Mouse (Mus musculus): ENCODE results near the gene Tmem170. TPM values are rescaled to one million over a fixed set of nuclear protein-coding genes. Genes with fewer than 3 reads are reported as not detected.

Tmem170 gene
- polyA plus RNA-seq, 1 experiment from 2014 or later: 4.5 TPM

- H3K27me3 ChIP-seq (ENCODE audit: control insufficient read depth, insufficient read depth, low read length): peaks cover 40% of the 10 kb centered on the region
These were observed 14.4 kb upstream of the Tmem170 start for GRCm38 (mm10) chr8:111890911-111891303.

GRCm38 (mm10) chr8:111889931-111890910, 13.7 kb upstream of the Tmem170 start:
- H3K4me2 ChIP-seq (ENCODE audit: low read length): peak overlapping the region; percentile 51
- H3K27ac ChIP-seq (replicated peaks in 1 of 2; ENCODE audit: control insufficient read depth in 1 of 2, insufficient read depth in 1 of 2, low read depth in 2 of 2, low read length in 2 of 2): no peak overlapping the region
- H3K4me1 ChIP-seq (ENCODE audit: control insufficient read depth in 2 of 2, insufficient read depth in 2 of 2, low read length in 2 of 2): peaks cover 5% of the 10 kb centered on the region in 2 experiments; a peak in 3 of 4 replicates
- no peak overlapping the region for H3K9ac ChIP-seq (ENCODE audit: low read length)
- H3K4me3 ChIP-seq (ENCODE audit: control insufficient read depth in 1 of 2, insufficient read depth in 1 of 2, low read depth in 1 of 2, low read length in 2 of 2): peak overlapping the region; percentile 7 to 28; a peak in 3 of 4 replicates
- WGBS: 12% methylated on average over 86 of the region's 86 CpGs
- no peak; the same call in 1 of the 2 replicates for ATAC-seq (ENCODE audit: insufficient number of reproducible peaks, insufficient read depth, low FRiP score, low read depth)
- H3K27me3 ChIP-seq (ENCODE audit: control insufficient read depth, insufficient read depth, low read length): peaks cover 40% of the 10 kb centered on the region
- H3K36me3 ChIP-seq (ENCODE audit: control insufficient read depth, insufficient read depth, low read length): no peaks in the 10 kb centered on the region
- H3K9me3 ChIP-seq (ENCODE audit: control insufficient read depth, low read length): no peaks in the 10 kb centered on the region

More at GRCm38 (mm10) chr8:111890911-111891303, 14.4 kb upstream of the Tmem170 start:
- Histone ChIP-seq H3K9me3 (ENCODE audit: control insufficient read depth, low read length) (no peaks in the 10 kb centered on the region), H3K4me2 (ENCODE audit: low read length) (no peak overlapping the region), H3K4me3 (ENCODE audit: control insufficient read depth in 1 of 2, insufficient read depth in 1 of 2, low read depth in 1 of 2, low read length in 2 of 2) (no peak overlapping the region), H3K9ac (ENCODE audit: low read length) (no peak overlapping the region), H3K27ac (replicated peaks in 1 of 2; ENCODE audit: control insufficient read depth in 1 of 2, insufficient read depth in 1 of 2, low read depth in 2 of 2, low read length in 2 of 2) (no peak overlapping the region), H3K36me3 (ENCODE audit: control insufficient read depth, insufficient read depth, low read length) (no peaks in the 10 kb centered on the region), H3K4me1 (ENCODE audit: control insufficient read depth in 2 of 2, insufficient read depth in 2 of 2, low read length in 2 of 2) (peaks cover 5% of the 10 kb centered on the region in 2 experiments; a peak in 3 of 4 replicates)
- WGBS: 53% methylated on average over 6 of the region's 6 CpGs
- ATAC-seq (ENCODE audit: insufficient number of reproducible peaks, insufficient read depth, low FRiP score, low read depth): no peak

GRCm38 (mm10) chr8:111888091-111888650, 11.6 kb upstream of the Tmem170 start:
- no peak overlapping the region for H3K9ac ChIP-seq (ENCODE audit: low read length)
- ATAC-seq (ENCODE audit: insufficient number of reproducible peaks, insufficient read depth, low FRiP score, low read depth): no peak
- H3K27me3 ChIP-seq (ENCODE audit: control insufficient read depth, insufficient read depth, low read length): peaks cover 40% of the 10 kb centered on the region
- WGBS: 23% methylated on average over 7 of the region's 7 CpGs
- no peaks in the 10 kb centered on the region for H3K36me3 ChIP-seq (ENCODE audit: control insufficient read depth, insufficient read depth, low read length)
- H3K27ac ChIP-seq (replicated peaks in 1 of 2; ENCODE audit: control insufficient read depth in 1 of 2, insufficient read depth in 1 of 2, low read depth in 2 of 2, low read length in 2 of 2): no peak overlapping the region
- H3K4me3 ChIP-seq (ENCODE audit: control insufficient read depth in 1 of 2, insufficient read depth in 1 of 2, low read depth in 1 of 2, low read length in 2 of 2): no peak overlapping the region
- H3K4me1 ChIP-seq (ENCODE audit: control insufficient read depth in 2 of 2, insufficient read depth in 2 of 2, low read length in 2 of 2): peaks cover 5% of the 10 kb centered on the region in 2 experiments; a peak in 3 of 4 replicates
- no peak overlapping the region for H3K4me2 ChIP-seq (ENCODE audit: low read length)
- H3K9me3 ChIP-seq (ENCODE audit: control insufficient read depth, low read length): no peaks in the 10 kb centered on the region

DNA sequence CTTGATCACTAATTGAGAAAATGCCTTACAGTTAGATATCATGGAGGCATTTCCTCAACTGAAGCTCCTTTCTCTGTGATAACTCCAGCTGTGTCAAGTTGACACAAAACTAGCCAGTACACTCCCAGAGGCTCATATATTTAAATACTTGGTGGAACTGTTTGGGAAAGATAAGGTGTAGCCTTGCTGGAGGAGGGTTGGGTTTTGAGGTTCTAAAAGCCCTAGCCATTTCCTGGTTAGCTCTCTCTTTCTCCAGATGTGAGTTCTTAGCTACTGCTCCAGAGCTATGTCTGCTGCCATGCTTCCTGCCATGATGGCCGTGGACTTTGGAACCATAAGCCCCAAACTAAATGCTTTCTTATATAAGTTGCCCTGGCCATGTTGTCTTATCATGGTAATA, 10.9 kb upstream of the Tmem170 start:
- H3K27ac ChIP-seq (replicated peaks in 1 of 2; ENCODE audit: control insufficient read depth in 1 of 2, insufficient read depth in 1 of 2, low read depth in 2 of 2, low read length in 2 of 2): no peak overlapping the region
- no peak overlapping the region for H3K9ac ChIP-seq (ENCODE audit: low read length)
- H3K4me1 ChIP-seq (ENCODE audit: control insufficient read depth in 2 of 2, insufficient read depth in 2 of 2, low read length in 2 of 2): peaks cover 5% of the 10 kb centered on the region in 2 experiments; a peak in 3 of 4 replicates
- no peak overlapping the region for H3K4me3 ChIP-seq (ENCODE audit: control insufficient read depth in 1 of 2, insufficient read depth in 1 of 2, low read depth in 1 of 2, low read length in 2 of 2)
- H3K36me3 ChIP-seq (ENCODE audit: control insufficient read depth, insufficient read depth, low read length): no peaks in the 10 kb centered on the region
- H3K27me3 ChIP-seq (ENCODE audit: control insufficient read depth, insufficient read depth, low read length): peaks cover 38% of the 10 kb centered on the region
- no peaks in the 10 kb centered on the region for H3K9me3 ChIP-seq (ENCODE audit: control insufficient read depth, low read length)
- WGBS: 68% methylated on average over 1 of the region's 1 CpGs
- ATAC-seq (ENCODE audit: insufficient number of reproducible peaks, insufficient read depth, low FRiP score, low read depth): no peak
- no peak overlapping the region for H3K4me2 ChIP-seq (ENCODE audit: low read length)

DNA sequence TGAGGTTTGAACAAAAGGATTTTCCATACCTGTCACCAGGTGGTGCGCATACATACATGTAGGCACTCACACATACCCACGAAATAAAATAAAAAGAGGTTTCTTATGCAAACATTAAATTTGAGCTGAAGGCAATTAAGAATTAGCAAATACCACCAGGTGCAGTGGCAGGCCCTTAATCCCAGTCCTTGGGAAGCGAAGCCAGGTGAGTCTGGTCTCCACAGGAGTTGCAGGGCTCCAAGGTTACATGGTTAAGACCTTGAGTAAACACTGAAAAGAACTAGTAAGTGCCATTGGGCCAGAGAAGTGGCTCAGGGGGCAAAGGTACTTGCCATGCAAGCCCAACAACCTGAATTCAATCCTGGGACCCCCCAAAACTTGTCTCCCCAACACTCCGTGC, 7.1 kb upstream of the Tmem170 start:
- Histone ChIP-seq H3K9ac (ENCODE audit: low read length) (no peak overlapping the region), H3K36me3 (ENCODE audit: control insufficient read depth, insufficient read depth, low read length) (no peaks in the 10 kb centered on the region), H3K27me3 (ENCODE audit: control insufficient read depth, insufficient read depth, low read length) (peaks cover 7% of the 10 kb centered on the region; the same call in 1 of the 2 replicates), H3K9me3 (ENCODE audit: control insufficient read depth, low read length) (no peaks in the 10 kb centered on the region), H3K4me1 (ENCODE audit: control insufficient read depth in 2 of 2, insufficient read depth in 2 of 2, low read length in 2 of 2) (peaks cover 5% of the 10 kb centered on the region in 2 experiments; a peak in 3 of 4 replicates), H3K4me2 (ENCODE audit: low read length) (no peak overlapping the region), H3K4me3 (ENCODE audit: control insufficient read depth in 1 of 2, insufficient read depth in 1 of 2, low read depth in 1 of 2, low read length in 2 of 2) (no peak overlapping the region), H3K27ac (replicated peaks in 1 of 2; ENCODE audit: control insufficient read depth in 1 of 2, insufficient read depth in 1 of 2, low read depth in 2 of 2, low read length in 2 of 2) (no peak overlapping the region)
- 86% methylated on average over 4 of the region's 4 CpGs for WGBS
- no peak for ATAC-seq (ENCODE audit: insufficient number of reproducible peaks, insufficient read depth, low FRiP score, low read depth)

- no peak overlapping the region for H3K27ac ChIP-seq (replicated peaks in 1 of 2; ENCODE audit: control insufficient read depth in 1 of 2, insufficient read depth in 1 of 2, low read depth in 2 of 2, low read length in 2 of 2)
- no peaks in the 10 kb centered on the region; the same call in 1 of the 2 replicates for H3K27me3 ChIP-seq (ENCODE audit: control insufficient read depth, insufficient read depth, low read length)
- H3K36me3 ChIP-seq (ENCODE audit: control insufficient read depth, insufficient read depth, low read length): no peaks in the 10 kb centered on the region
- no peaks in the 10 kb centered on the region for H3K9me3 ChIP-seq (ENCODE audit: control insufficient read depth, low read length)
- 0% methylated on average over 2 of the region's 2 CpGs for WGBS
- no peaks in the 10 kb centered on the region for H3K4me1 ChIP-seq (ENCODE audit: control insufficient read depth in 2 of 2, insufficient read depth in 2 of 2, low read length in 2 of 2)
- H3K4me2 ChIP-seq (ENCODE audit: low read length): no peak overlapping the region
- no peak overlapping the region for H3K9ac ChIP-seq (ENCODE audit: low read length)
- H3K4me3 ChIP-seq (ENCODE audit: control insufficient read depth in 1 of 2, insufficient read depth in 1 of 2, low read depth in 1 of 2, low read length in 2 of 2): no peak overlapping the region
- ATAC-seq (ENCODE audit: insufficient number of reproducible peaks, insufficient read depth, low FRiP score, low read depth): no peak
These were observed 5.0 kb upstream of the Tmem170 start for GRCm38 (mm10) chr8:111881591-111881990.

DNA sequence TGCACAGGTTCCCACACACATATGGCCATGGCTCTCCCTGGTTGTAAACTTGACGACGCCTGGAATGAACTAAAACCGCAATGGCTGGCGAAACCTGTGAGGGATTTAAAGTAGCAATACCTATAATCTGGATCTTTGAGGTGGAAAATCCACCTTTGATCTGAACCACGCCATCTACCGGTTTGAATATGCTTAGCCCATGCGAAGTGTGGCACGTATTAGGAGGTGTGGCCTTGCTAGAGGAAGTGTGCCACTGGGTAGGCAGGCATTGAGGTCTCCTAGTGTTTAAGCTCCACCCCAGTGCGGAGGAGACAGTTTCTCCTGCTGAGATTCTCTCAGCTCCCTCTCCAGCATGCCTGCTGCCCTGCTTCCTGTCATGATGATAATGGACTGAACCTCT, 1.2 kb upstream of the Tmem170 start:
- Histone ChIP-seq H3K9ac (ENCODE audit: low read length) (no peak overlapping the region), H3K27me3 (ENCODE audit: control insufficient read depth, insufficient read depth, low read length) (no peaks in the 10 kb centered on the region), H3K27ac (replicated peaks in 1 of 2; ENCODE audit: control insufficient read depth in 1 of 2, insufficient read depth in 1 of 2, low read depth in 2 of 2, low read length in 2 of 2) (no peak overlapping the region), H3K4me2 (ENCODE audit: low read length) (no peak overlapping the region), H3K4me3 (ENCODE audit: control insufficient read depth in 1 of 2, insufficient read depth in 1 of 2, low read depth in 1 of 2, low read length in 2 of 2) (no peak overlapping the region), H3K9me3 (ENCODE audit: control insufficient read depth, low read length) (no peaks in the 10 kb centered on the region), H3K36me3 (ENCODE audit: control insufficient read depth, insufficient read depth, low read length) (no peaks in the 10 kb centered on the region), H3K4me1 (ENCODE audit: control insufficient read depth in 2 of 2, insufficient read depth in 2 of 2, low read length in 2 of 2) (peaks cover 0 to 6% of the 10 kb centered on the region in 2 experiments; a peak in 2 of 4 replicates)
- no peak for ATAC-seq (ENCODE audit: insufficient number of reproducible peaks, insufficient read depth, low FRiP score, low read depth)
- WGBS: 64% methylated on average over 9 of the region's 9 CpGs
